Mouse (Mus musculus): ENCODE measurements around the gene Naxd.
"Not testable (repeated sequence)": the region's sequence is repeated elsewhere in the genome, so short reads cannot be mapped to it uniquely, and the experiment has no call there.

Naxd gene

DNA sequence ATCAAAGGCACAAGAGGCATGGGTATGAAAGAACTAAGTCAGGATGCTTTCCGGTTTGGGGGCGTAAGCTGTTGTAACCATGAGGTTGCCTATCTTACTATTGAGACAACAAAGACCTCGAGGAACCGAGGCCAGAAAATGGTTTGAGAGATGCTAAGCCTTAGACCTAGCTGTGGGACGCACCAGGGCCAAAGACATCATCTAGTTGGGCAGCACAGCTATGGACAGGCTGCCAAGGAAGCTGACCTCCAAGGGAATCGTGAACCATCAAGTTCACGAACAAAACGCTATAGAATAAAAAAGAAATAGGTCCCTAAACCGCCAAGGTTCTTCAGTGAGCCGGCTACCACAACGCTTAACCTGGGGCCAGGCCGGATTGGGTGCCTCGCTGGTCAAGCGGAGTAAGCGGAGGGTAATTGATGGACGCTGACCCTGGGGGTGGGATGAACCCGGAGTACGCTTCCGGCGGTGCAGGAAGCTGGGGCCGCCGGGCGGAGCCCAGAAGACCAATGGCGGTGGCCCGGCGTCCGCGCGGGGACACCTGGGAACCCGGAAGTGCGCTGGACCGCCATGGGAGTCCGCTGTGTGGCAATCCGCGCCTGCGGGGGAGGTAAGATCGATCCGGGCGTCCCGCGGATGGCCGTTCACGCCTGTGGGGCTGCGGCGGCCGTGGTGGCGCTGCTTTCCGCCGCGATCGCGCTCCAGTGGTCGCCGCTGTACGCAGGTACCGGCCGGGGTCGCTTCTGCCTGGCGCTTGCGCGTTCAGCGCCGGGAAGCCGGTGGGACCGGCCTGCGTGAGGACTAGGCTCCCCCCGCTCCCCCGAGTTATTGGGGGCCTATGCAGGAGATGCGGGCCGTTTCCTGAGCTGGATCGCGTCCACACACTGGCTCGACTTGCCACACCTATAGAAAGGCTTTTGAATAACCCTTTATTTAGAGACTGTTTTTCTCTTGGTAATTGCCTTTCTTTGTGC is at the start of gene Naxd:
Gene Naxd, plus strand, starts transcription at position 490 of the 974 bp plus-strand sequence.
- peak; percentile 91 for DNase-seq

DNA sequence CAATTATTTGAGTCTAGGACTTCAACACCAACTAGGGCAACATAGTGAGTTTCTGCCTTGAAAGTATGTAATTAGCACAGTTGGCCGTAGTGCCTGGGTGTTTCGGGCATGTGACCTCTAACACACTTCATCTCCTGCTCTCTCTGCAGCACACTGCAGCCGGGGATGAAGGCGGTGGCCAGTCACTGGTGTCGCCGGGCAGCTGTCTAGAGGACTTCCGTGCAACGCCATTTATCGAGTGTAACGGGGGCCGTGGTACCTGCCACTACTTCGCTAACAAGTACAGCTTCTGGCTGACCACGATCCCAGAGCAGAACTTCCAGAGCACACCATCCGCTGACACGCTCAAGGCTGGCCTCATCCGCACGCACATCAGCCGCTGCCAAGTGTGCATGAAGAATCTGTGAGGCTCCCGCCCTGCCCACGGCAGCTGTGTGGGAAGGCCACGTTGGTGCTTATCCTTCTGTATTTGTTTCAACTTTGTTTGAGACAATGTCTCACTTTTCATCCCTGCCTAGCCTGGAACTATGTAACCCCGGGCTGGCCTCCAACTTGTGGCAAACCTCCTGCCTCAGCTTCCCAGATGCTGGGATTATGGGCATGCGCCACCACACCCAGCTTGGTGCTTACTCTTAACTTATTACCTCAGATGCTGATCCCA is 49.3 kb upstream of the Naxd start:
- no peak for DNase-seq

DNA sequence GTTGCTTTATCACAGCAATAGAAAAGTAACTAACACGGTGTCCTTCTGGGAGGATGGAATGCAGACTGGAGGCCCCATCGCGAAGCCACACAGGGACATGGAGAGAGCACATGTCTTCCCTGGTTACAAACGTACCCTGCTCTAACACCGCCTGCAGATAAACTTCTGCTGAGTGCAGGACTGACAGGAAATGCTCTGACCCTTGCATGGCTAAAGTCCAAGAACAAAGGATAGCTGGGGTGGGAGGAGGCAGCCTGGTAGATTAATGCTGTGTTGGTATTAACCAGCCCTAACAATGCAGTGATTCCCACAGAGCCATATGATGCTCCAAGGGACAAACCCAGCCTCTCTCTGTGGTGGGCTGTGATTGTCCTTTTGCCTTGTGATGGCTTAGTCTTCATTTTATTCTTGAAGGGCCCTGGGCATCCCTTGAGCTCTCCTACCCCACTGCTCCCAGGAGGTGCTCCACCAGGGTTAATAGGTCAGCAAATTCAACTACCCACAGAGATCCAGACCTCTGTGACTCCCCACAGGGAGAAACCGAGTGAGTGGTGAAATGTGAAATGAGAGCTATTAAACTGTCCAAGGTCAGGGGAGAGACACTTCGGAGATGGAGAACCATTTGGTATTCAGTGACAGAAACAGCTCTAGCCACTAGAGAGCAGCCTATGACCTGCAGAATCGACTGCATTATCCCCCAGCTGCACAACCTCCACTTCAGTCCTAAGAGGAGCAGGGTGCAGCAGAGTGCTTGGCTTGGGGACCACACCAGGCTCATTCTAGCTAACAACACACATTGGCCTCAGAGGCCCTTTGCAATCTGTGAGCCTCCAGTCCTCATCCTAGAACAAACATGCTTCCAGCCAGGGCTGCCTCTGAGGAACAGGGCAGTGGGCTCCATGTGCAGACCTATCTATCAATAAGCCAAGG is 46.9 kb upstream of the Naxd start:
- peak; percentile 53 for DNase-seq

DNA sequence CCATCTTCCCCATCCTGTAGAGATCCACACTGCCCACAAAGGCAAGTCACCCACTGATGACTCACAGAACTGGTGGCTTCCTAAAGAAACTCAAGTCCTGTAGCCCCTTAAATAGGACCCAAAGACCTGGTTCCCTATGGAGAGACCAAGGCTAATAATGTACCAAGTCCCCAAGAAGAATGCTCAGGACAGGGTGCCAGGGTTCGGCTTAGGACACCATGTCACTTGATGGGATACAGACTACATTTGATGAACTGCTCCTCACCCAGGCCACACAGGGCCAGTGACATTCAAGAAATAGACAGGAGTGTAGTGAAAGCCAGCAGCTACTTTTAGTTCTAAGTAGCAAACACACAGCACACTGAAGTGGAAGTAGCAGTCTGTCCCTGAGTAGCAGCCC is 45.2 kb upstream of the Naxd start:
- DNase-seq = no peak

DNA sequence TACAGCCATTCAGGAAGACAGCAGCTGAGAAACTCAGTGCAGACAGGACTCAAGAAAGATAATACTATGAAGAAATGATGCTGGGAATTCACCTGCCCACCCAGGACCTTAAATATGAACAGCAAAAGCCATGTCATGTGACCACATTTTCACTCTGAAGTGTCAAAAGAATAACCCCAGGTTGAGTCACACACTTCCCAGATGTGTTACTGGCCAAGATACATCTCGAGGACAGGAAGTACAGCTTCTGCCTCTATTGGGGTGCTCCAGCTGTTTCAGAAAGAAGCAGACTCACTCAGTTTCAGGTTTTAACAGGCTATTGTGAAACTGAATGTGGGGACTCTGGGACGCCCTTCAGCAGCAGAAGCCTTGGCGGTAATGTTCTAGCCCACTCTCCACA is 44.7 kb upstream of the Naxd start:
- DNase-seq = no peak

DNA sequence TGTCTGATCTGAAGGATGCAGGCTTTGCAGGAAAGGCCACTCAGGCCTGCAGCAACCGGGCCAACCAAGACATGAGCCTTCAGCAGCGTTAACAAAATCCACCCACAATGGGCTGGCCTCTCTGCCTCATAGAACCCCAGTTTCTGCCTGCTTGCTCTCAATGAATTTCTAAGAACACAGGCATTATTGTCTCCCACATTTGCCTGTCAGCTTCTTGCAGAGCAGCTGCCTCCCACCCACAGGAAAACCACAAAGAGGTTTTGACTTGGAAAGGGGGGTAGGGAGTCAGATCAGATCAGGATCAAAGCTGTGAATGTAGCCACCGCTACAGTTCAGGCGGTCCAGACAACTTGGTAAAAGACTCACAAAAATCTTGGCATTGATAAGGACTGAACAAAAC is 44.3 kb upstream of the Naxd start:
- DNase-seq = no peak

DNA sequence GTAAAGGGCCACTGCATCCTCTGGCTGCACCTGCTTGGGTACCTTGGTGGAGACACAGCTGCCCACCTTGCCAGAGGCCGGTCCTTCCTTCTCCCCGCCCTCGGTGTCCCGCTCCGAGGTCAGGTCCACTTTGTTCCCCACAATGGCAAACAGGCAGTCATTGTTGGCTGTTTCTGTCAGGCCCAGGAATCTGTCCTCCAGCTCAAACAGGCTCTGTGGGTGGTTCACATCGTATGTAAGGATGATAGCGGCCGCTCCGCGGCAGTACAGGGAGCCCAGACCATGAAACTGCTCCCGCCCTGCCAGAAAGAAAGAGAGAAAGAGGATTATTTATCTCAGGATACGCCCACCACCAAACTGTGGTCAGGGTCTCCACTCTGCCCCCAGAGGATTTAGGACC is 43.1 kb upstream of the Naxd start:
- no peak for DNase-seq

DNA sequence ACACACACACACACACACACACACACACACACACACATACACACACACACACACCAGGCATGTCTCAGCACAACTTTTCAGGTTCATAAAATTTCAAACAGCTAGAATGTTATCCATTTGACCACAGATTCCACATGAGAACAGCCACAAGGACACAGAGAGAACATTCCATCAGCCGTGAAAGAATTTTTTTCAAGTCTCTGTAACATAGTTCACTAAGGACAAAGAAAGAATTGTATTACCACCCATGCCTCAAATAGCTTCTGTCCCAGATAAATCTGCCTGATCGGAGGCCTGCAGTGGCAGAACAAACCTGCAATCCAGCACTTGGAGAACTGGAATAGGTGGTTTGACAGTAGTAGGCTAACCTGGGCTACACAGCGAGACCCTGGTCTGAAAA is 40.0 kb upstream of the Naxd start:
- DNase-seq = no peak

DNA sequence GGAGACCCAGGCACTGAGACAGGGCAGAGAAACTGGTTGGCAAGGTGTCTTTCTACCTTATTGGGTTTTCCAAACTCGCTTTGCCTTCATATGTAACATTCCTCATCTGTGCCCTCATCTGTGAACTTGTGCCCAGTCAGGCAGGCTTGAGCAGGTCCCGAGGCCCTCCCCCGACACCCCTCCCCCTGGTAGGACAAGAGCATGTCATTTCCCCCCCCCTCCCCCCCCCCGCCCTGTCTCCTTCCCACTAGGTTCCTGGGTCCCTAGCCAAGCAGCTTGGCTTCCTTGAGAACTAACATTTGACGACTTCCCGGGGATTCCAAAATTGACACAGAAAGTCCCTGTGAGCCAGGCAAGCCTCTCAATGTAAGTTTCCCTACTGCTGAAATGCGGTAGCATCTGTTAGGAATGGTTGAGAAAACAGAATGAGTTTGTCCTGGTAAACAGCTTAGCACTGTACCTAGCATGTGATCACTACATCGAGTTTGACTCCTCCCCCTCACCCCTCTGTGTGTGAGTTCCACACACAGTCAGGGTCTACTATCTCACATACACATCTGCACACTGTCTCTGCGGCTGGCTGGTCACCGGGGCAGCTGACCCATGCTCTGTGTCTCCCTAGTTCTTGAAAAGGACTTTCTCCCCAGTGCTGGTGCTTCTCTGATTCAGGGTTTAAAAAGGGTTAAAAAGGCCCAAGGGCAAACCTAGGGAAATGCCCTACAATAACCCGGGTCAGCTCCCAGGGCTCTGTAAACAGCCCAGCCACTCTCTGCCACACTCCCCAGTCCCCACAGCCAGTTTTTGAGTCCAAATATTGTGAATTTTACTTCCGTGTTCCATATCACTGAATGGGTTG is 39.1 kb upstream of the Naxd start:
- no peak for DNase-seq

DNA sequence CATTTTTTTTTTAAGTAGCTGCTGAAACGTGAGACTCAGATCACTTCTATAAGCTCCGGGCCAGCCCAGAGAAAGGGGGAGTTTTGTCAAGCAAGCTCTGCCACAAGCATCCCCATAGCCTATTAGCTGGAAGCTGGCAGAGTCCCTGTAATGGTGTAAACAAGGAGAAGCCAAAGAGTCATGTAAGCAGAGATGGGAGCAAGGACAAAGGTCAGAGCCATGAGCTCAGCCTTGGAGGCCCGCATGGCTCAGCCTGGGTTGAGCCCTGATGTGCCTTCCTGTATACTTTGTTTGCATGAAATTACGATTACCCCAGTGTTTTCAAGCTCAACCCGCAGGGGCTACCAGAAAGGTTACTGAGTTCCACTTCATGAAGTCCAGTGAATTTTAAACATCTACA is 38.3 kb upstream of the Naxd start:
- DNase-seq = peak; percentile 69

DNA sequence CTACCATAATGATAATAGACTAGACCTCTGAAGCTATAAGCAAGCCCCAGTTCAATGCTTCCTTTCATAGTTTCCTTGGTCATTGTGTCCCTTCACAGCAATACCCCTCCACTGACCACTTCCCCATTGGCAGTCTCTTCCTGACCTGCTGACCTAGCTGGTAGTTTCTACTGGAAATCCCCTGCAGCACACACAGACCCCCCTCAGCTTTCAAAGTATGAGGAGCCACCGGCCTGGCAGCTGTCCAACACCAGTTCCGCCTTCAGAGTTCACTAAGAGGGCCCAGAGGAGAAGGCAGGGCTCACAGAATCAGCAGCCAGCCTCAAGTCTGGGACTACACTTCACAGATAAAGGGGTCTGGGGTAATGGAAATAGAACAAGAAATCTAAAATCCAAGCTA is 36.4 kb upstream of the Naxd start:
- no peak for DNase-seq

DNA sequence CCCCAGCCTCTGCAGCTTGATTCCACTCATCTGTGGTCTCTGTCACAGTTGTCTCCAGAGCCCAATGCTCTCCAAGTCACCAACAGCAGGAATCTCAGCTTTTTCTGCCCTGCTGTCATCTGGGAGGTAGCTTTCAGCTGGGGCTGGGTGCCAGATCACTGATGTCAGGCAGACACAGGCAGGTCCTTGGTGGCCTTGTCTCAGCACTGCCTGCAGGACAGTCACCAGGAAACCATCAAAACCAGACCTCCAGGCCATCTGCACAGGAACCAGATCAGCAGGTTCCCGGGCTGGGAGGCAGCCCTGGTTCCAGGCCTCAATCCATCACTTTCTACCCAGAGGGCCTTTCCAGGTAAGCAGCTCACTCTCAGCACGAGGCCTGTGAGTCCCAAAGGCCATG is 35.5 kb upstream of the Naxd start:
- DNase-seq = no peak

DNA sequence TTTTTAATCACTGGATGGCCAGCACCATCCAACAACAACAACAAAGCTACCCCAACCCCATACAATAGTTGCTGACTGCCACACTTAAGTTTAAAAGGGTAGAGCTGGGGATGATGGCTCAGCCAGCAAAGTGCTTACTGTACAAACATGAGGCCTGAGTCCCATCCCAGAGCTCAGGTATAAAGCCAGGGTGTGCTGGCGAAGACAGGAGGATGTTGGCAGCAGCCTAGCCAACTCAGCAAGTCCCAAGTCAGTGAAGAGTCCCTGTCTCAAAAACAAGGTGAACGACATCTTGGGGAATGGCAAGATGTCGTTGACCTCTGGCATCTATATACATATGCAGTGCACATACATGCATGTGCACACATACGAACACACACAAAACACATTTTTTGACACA is 34.7 kb upstream of the Naxd start:
- no peak for DNase-seq

DNA sequence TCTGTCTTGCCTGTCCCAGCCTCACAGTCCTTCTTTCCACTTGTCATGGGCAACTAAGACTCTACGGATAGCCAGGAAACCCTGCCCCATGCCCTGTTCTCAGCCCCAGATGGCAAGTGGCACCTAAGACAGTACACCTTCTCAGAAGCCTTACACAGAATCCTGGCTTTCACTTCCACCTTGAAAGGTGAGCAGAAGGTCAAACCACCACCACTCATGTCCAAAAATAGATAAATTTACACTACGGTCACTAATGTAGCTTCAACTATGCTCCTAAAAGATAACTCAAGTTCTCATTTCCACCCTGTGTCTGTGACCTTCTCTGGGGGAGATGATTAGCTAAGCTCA is 33.8 kb upstream of the Naxd start:
- DNase-seq = no peak

DNA sequence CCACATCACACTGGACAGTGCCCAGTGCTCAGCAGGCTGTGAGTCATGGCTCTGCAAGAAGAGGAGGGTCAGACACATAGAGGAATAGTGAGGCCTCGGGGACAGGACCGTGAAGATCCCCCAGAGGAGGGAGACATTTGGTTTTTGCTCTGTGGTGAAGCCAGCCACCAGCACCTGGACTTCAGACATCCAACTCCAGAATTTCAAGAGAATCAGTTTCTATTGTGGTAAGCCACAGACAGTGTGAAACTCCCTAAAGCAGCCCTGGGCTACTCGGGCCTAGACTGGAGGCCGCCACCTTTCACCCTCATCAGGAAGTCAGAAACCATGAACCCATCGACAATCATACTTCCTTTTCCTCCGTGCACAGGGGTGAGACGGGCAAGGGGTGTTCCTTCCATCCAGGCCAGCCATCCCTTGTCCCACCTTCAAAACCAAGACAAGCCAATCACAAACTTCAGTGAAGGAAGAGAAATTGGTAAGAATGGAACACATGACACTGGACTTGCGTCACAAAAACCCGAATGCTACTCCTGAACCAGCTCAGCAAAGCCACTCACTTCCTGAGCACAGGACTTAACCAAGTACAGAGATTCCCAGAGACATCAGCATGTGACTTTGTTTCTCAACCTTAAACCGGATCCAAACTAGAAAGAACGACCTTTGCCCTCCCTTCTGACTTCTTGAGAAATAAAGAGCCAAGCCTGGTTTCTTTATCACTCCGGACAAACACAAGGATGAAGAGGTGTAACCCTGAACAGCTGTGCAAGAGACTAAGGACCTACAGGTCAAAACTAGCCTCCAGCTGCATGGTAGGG is 33.2 kb upstream of the Naxd start:
- no peak for DNase-seq

DNA sequence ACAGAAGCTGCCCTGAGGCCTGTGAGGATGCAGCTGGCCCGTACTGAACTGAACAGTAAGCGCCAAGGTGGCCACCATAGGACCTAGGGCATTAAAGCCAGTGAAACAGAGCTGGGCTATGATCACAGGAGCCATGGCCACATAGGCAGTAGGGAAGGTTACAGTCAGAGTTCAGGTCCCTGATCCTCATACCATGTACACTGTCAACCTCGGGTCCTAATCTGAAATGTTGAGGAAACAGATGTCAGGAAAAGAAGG is 32.7 kb upstream of the Naxd start:
- no peak for DNase-seq

DNA sequence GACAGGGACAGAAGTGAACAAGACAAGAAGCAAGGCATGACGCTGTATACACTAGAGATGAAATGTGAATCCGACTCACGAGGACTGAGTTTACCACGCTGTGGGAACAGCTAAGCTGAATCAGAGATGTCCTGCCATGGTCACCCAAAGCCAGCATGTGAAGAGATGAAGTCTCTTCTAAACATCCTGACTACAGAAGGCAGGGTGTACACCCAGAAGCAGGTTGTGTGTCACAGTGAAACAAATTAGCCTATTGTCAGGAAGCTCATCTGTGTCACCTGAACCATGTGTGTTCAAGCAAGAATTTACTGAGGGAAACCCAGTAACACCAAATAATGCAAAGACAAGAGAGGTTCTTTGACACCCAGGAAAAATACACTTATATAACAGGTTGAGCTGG is 31.7 kb upstream of the Naxd start:
- no peak for DNase-seq

DNA sequence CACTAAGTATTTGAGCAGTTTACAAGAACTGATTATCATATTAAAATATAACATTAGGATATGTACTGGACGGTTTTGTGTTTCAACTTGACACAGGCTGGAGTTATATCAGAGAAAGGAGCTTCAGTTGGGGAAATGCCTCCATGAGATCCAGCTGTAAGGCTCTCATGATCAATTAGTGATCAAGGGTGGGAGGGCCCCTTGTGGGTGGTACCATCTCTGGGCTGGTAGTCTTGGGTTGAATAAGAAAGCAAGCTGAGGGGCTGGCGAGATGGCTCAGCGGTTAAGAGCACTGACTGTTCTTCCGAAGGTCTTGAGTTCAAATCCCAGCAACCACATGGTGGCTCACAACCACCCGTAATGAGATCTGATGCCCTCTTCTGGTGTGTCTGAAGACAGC is 30.8 kb upstream of the Naxd start:
- DNase-seq = not testable (repeated sequence)

DNA sequence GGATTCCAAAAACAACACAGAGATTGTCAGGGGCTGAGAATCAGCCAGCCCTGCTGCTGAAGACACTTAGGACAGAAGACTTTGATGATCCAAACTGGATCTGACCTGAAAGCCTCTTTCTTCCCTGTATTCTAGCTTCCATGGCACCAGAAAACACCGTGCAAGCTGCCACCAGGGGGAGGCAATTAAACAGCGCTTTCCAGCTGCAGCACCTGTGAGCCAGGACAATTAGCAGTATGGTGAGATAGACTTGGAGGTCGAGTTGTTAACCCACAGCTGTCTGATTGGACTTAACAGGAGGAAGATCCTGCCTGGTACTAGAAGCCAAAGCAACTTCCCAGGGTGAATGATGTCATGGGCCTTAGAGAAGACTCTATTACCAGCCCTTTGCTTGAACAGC is 28.2 kb upstream of the Naxd start:
- peak; percentile 80 for DNase-seq

DNA sequence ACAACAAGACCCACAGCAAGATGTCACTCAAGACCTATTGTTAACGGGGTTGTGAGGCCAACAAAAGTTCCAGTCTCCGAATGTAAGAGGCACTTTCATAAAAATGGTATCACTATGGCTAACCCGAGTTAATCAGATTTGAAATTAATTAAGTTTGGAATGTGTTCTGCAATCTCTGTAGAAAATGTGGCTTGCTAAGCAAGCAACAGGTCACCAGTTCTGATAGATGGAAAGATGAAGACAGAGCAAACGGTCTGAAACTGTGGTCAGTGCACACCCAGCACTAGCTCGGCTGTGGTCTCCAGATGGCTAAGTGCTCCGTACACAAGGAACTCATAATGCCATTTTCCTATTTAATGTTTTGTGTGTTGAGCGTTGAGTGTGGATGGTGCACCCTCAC is 26.6 kb upstream of the Naxd start:
- no peak for DNase-seq

DNA sequence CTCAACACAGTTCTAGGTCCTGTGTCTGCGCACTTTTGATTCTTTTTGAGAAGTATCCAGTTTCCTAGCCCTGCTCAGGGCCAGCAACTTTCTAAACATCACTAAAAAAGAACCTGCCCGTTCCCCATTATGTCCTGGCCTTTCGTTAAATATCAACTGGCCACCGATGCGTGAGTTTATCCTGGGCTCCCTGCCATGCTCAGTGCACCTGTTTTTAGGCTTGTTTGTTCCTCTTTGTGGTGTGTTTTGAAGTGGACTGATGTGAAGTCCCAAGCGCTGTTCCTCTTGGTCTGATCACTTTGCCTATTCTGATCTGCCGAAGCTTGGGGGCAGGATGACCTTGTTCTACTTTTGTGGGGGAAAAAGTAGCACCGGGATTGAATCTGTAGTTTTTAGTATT is 26.0 kb upstream of the Naxd start:
- peak; percentile 89 for DNase-seq

DNA sequence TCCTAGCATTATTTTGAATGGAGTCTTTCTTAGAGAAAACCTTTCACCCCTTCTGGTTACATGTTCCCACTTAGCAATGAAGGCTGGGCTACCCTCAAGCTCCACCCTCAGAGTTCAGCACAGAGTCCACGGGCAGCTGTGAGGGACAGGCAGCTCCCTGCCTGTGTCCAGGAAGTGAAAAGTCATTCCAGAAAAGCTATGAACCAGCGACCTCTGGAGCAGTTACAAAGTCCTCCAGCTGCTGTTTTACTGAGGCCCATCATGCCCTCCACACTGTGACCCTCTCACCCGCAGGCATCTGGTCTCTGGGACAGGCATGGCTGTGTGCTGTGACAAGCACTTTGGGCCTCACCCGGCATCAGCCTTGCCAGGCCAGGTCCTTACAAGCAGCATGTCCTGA is 24.2 kb upstream of the Naxd start:
- peak; percentile 85 for DNase-seq
